Mouse (Mus musculus) heart, adult 18-20 months (tissue): Measurements from ENCODE around the gene Slc28a3. TPM values are rescaled to one million over a fixed set of nuclear protein-coding genes. Genes with fewer than 3 reads are reported as not detected.
A peak's percentile ranks its signal among the peaks of the same experiment; 100 is the strongest.

Experiments used
- DNase-seq, 2 experiments: peaks; one replicate each; pipeline ENCODE4 v3.0.0; 2021 to 2022; ENCODE audit warnings: mixed read lengths in 1 of 2
- long read RNA-seq, 2 experiments: library from polyadenylated mRNA; stranded (forward); transcript quantifications; one replicate each; pipeline ENCODE4 v2.0.0; 2021
- total RNA-seq, 2 experiments: library from RNA; stranded (reverse); gene quantifications; 2 replicates each; pipeline ENCODE4 v1.2.3; 2021

Gene Slc28a3
- total RNA-seq: under 1 TPM in 1 of 2 experiments, not detected in 1; 0.13 TPM
- long read RNA-seq, experiment 1: 0 reads
- long read RNA-seq, experiment 2: 0 reads

GRCm38 (mm10) chr13:58610716-58611115 lies at the start of gene Slc28a3:
TSS of gene Slc28a3 (minus strand) at chr13:58610877.
- DNase-seq: no peak

- DNase-seq: no peak
These were observed 47.3 kb upstream of the Slc28a3 start for GRCm38 (mm10) chr13:58657987-58658386.

GRCm38 (mm10) chr13:58656885-58657284 lies 46.2 kb upstream of the Slc28a3 start:
- DNase-seq: no peak

GRCm38 (mm10) chr13:58655552-58655951 lies 44.9 kb upstream of the Slc28a3 start:
- no peak for DNase-seq

- peak; percentile 7 to 51 for DNase-seq
These were observed 29.7 kb upstream of the Slc28a3 start for GRCm38 (mm10) chr13:58640330-58640729.

GRCm38 (mm10) chr13:58638950-58639349 lies 28.3 kb upstream of the Slc28a3 start:
- DNase-seq: peak; percentile 4 to 36

- DNase-seq: peak; percentile 44 to 78
These were observed 26.8 kb upstream of the Slc28a3 start for GRCm38 (mm10) chr13:58637360-58638002.

GRCm38 (mm10) chr13:58633887-58634286 lies 23.2 kb upstream of the Slc28a3 start:
- DNase-seq: no peak

- DNase-seq: no peak
These were observed 20.1 kb upstream of the Slc28a3 start for GRCm38 (mm10) chr13:58630756-58631155.

GRCm38 (mm10) chr13:58629365-58630050 lies 18.8 kb upstream of the Slc28a3 start:
- DNase-seq: no peak

- DNase-seq: no peak
These were observed 12.0 kb upstream of the Slc28a3 start for GRCm38 (mm10) chr13:58622647-58623046.

- DNase-seq: no peak
These were observed 8.6 kb upstream of the Slc28a3 start for GRCm38 (mm10) chr13:58619301-58619700.

- no peak for DNase-seq
These were observed 618 bp downstream of the Slc28a3 start for GRCm38 (mm10) chr13:58610059-58610458.

GRCm38 (mm10) chr13:58601201-58601855 lies 9.3 kb downstream of the Slc28a3 start:
- DNase-seq: peak; percentile 67 to 80

GRCm38 (mm10) chr13:58598578-58598977 lies 12.1 kb downstream of the Slc28a3 start:
- peak in 1 of 2 experiments; percentile 1 for DNase-seq

GRCm38 (mm10) chr13:58593129-58593528 lies 17.5 kb downstream of the Slc28a3 start:
- peak; percentile 76 to 79 for DNase-seq

- no peak for DNase-seq
These were observed 18.8 kb downstream of the Slc28a3 start for GRCm38 (mm10) chr13:58591912-58592311.

- DNase-seq: peak; percentile 27 to 67
These were observed 20.0 kb downstream of the Slc28a3 start for GRCm38 (mm10) chr13:58590630-58591029.

GRCm38 (mm10) chr13:58589517-58589858 lies 21.2 kb downstream of the Slc28a3 start:
- DNase-seq: peak; percentile 56 to 83

- DNase-seq: no peak
These were observed 21.8 kb downstream of the Slc28a3 start for GRCm38 (mm10) chr13:58588655-58589516.

GRCm38 (mm10) chr13:58587962-58588361 lies 22.7 kb downstream of the Slc28a3 start:
- DNase-seq: no peak

- no peak for DNase-seq
These were observed 44.5 kb downstream of the Slc28a3 start for GRCm38 (mm10) chr13:58566181-58566580.
